Mouse (Mus musculus): Measurements from ENCODE around the gene Cadm1. TPM values are rescaled to one million over a fixed set of nuclear protein-coding genes. Genes with fewer than 3 reads are reported as not detected.

Gene Cadm1
- polyA plus RNA-seq, 1 experiment from 2014 or later, result 101 TPM

- DNase-seq (ENCODE audit: extremely low spot score, low spot score), result no peak
- Histone ChIP-seq H3K4me1 (peaks cover 33% of the 10 kb centered on the region), H3K27ac (no peak overlapping the region), H3K36me3 (replicated peaks) (0 out of 2 replicates have a peak, but pooled peaks cover 2% of the 10 kb centered on the region), H3K27me3 (ENCODE audit: poor library complexity, severe bottlenecking) (no peaks in the 10 kb centered on the region), H3K9me3 (no peaks in the 10 kb centered on the region), H3K4me3 (no peak overlapping the region)
- 89% methylated on average over 3 of the region's 3 CpGs for WGBS
Measured at GRCm38 (mm10) chr9:47741751-47742150, 211.8 kb downstream of the Cadm1 start.

- H3K27me3 ChIP-seq (ENCODE audit: poor library complexity, severe bottlenecking), result no peaks in the 10 kb centered on the region
- H3K27ac ChIP-seq, result no peak overlapping the region
- 0 out of 2 replicates have a peak, but pooled peaks cover 2% of the 10 kb centered on the region for H3K36me3 ChIP-seq (replicated peaks)
- WGBS, result 87% methylated on average over 3 of the region's 3 CpGs
- no peak for DNase-seq (ENCODE audit: extremely low spot score, low spot score)
- H3K4me3 ChIP-seq, result no peak overlapping the region
- peaks cover 13% of the 10 kb centered on the region for H3K4me1 ChIP-seq
- H3K9me3 ChIP-seq, result no peaks in the 10 kb centered on the region
Measured at GRCm38 (mm10) chr9:47744916-47745315, 214.9 kb downstream of the Cadm1 start.

DNA sequence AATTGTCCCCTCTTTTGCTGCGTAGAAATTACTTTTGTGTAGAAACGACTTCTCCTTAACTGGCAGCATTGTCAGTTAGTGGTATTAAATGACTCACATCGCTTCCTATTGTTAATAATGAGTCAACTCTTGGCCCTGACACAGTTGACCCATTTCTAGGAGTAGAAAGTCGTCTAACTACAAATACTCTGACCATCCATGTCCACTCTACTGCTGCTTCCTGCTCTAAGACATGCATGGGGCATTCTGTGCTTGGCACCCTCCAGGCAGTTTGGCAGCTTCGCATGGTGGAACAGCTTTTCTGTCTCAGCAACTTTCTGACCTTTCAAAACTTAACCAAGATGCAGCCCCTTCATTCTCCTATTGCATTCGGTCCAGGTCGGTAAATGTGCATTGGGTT is 215.7 kb downstream of the Cadm1 start:
- 87% methylated on average over 7 of the region's 7 CpGs for WGBS
- H3K36me3 ChIP-seq (replicated peaks), result 0 out of 2 replicates have a peak, but pooled peaks cover 2% of the 10 kb centered on the region
- H3K27me3 ChIP-seq (ENCODE audit: poor library complexity, severe bottlenecking), result no peaks in the 10 kb centered on the region
- H3K4me1 ChIP-seq, result peaks cover 7% of the 10 kb centered on the region
- no peak overlapping the region for H3K27ac ChIP-seq
- no peak for DNase-seq (ENCODE audit: extremely low spot score, low spot score)
- no peak overlapping the region for H3K4me3 ChIP-seq
- no peaks in the 10 kb centered on the region for H3K9me3 ChIP-seq

DNA sequence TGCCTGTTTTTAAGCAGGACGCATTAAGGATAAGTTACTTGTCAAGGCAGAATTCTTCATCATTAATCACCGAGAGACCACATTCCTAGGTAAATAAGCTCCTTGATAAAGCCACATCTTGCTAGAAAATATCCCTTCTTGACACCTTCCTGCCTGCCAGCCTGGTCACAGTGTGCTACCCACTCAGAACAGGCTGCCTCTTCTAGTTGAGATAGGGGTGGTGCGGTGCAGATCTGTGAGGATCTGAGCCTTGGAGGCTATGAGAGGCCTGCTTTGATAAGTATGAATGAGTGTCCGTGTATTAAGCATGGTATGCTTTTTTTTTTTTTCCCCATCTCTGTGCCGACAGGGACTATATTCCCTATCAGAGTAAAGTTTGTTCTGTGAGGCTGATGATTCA is 219.2 kb downstream of the Cadm1 start:
- Histone ChIP-seq H3K27ac (no peak overlapping the region), H3K27me3 (ENCODE audit: poor library complexity, severe bottlenecking) (no peaks in the 10 kb centered on the region), H3K9me3 (no peaks in the 10 kb centered on the region), H3K36me3 (replicated peaks) (0 out of 2 replicates have a peak, but pooled peaks cover 2% of the 10 kb centered on the region), H3K4me1 (peaks cover 27% of the 10 kb centered on the region), H3K4me3 (no peak overlapping the region)
- DNase-seq (ENCODE audit: extremely low spot score, low spot score), result no peak
- WGBS, result 95% methylated on average over 5 of the region's 5 CpGs

GRCm38 (mm10) chr9:47752516-47752915 is 222.5 kb downstream of the Cadm1 start:
- 62% methylated on average over 5 of the region's 5 CpGs for WGBS
- no peaks in the 10 kb centered on the region for H3K27me3 ChIP-seq (ENCODE audit: poor library complexity, severe bottlenecking)
- H3K27ac ChIP-seq, result no peak overlapping the region
- H3K9me3 ChIP-seq, result no peaks in the 10 kb centered on the region
- no peak for DNase-seq (ENCODE audit: extremely low spot score, low spot score)
- H3K36me3 ChIP-seq (replicated peaks), result no peaks in the 10 kb centered on the region
- H3K4me3 ChIP-seq, result no peak overlapping the region
- H3K4me1 ChIP-seq, result peaks cover 46% of the 10 kb centered on the region

DNA sequence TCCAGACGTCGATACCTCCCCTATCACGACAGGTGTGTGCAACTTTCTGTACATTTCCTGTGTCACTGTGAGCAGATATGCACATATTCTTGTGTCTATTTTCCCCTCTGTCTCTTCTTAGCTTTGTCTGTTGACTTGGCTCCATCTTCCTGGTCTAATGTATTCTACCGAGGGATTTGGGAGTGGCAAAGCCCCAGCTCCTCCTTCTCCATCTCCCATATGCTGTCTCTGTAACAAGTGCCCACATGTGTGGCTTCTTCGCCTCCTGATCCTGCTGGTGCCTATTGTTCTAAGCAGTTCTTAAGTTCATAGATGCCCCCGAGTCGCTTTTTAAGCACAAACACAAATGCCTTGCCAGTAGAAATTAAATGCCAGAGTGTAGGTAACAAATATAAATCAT is 223.2 kb downstream of the Cadm1 start:
- Histone ChIP-seq H3K27me3 (ENCODE audit: poor library complexity, severe bottlenecking) (no peaks in the 10 kb centered on the region), H3K4me1 (peaks cover 48% of the 10 kb centered on the region), H3K36me3 (replicated peaks) (no peaks in the 10 kb centered on the region), H3K27ac (no peak overlapping the region), H3K9me3 (no peaks in the 10 kb centered on the region), H3K4me3 (no peak overlapping the region)
- DNase-seq (ENCODE audit: extremely low spot score, low spot score), result no peak
- WGBS, result 85% methylated on average over 7 of the region's 7 CpGs

- Histone ChIP-seq H3K27me3 (ENCODE audit: poor library complexity, severe bottlenecking) (no peaks in the 10 kb centered on the region), H3K4me3 (no peak overlapping the region), H3K9me3 (no peaks in the 10 kb centered on the region), H3K4me1 (peaks cover 59% of the 10 kb centered on the region), H3K36me3 (replicated peaks) (no peaks in the 10 kb centered on the region), H3K27ac (no peak overlapping the region)
- DNase-seq (ENCODE audit: extremely low spot score, low spot score), result no peak
- WGBS, result 55% methylated on average over 12 of the region's 12 CpGs
Measured at GRCm38 (mm10) chr9:47755119-47755518, 225.1 kb downstream of the Cadm1 start.

GRCm38 (mm10) chr9:47757798-47758197 is 227.8 kb downstream of the Cadm1 start:
- no peaks in the 10 kb centered on the region for H3K9me3 ChIP-seq
- no peak overlapping the region for H3K4me3 ChIP-seq
- H3K36me3 ChIP-seq (replicated peaks), result no peaks in the 10 kb centered on the region
- WGBS, result 94% methylated on average over 2 of the region's 2 CpGs
- peaks cover 62% of the 10 kb centered on the region for H3K4me1 ChIP-seq
- no peak for DNase-seq (ENCODE audit: extremely low spot score, low spot score)
- no peaks in the 10 kb centered on the region for H3K27me3 ChIP-seq (ENCODE audit: poor library complexity, severe bottlenecking)
- no peak overlapping the region for H3K27ac ChIP-seq

GRCm38 (mm10) chr9:47758320-47758719 is 228.3 kb downstream of the Cadm1 start:
- no peak for DNase-seq (ENCODE audit: extremely low spot score, low spot score)
- Histone ChIP-seq H3K4me1 (peaks cover 56% of the 10 kb centered on the region), H3K27me3 (ENCODE audit: poor library complexity, severe bottlenecking) (no peaks in the 10 kb centered on the region), H3K36me3 (replicated peaks) (no peaks in the 10 kb centered on the region), H3K27ac (no peak overlapping the region), H3K4me3 (no peak overlapping the region), H3K9me3 (no peaks in the 10 kb centered on the region)
- 88% methylated on average over 3 of the region's 3 CpGs for WGBS

- no peaks in the 10 kb centered on the region for H3K9me3 ChIP-seq
- H3K4me3 ChIP-seq, result no peak overlapping the region
- no peaks in the 10 kb centered on the region for H3K36me3 ChIP-seq (replicated peaks)
- H3K27ac ChIP-seq, result no peak overlapping the region
- no peaks in the 10 kb centered on the region for H3K27me3 ChIP-seq (ENCODE audit: poor library complexity, severe bottlenecking)
- no peak for DNase-seq (ENCODE audit: extremely low spot score, low spot score)
- H3K4me1 ChIP-seq, result peaks cover 45% of the 10 kb centered on the region
- 81% methylated on average over 7 of the region's 7 CpGs for WGBS
Measured at GRCm38 (mm10) chr9:47759807-47760206, 229.8 kb downstream of the Cadm1 start.

- H3K36me3 ChIP-seq (replicated peaks), result no peaks in the 10 kb centered on the region
- H3K27me3 ChIP-seq (ENCODE audit: poor library complexity, severe bottlenecking), result no peaks in the 10 kb centered on the region
- DNase-seq (ENCODE audit: extremely low spot score, low spot score), result no peak
- 77% methylated on average over 5 of the region's 5 CpGs for WGBS
- H3K4me3 ChIP-seq, result no peak overlapping the region
- H3K4me1 ChIP-seq, result peaks cover 38% of the 10 kb centered on the region
- no peaks in the 10 kb centered on the region for H3K9me3 ChIP-seq
- H3K27ac ChIP-seq, result no peak overlapping the region
Measured at GRCm38 (mm10) chr9:47761601-47762000, 231.6 kb downstream of the Cadm1 start.

- Histone ChIP-seq H3K36me3 (replicated peaks) (no peaks in the 10 kb centered on the region), H3K27me3 (ENCODE audit: poor library complexity, severe bottlenecking) (no peaks in the 10 kb centered on the region), H3K27ac (no peak overlapping the region), H3K4me3 (no peak overlapping the region), H3K4me1 (peaks cover 31% of the 10 kb centered on the region), H3K9me3 (no peaks in the 10 kb centered on the region)
- 91% methylated on average over 5 of the region's 5 CpGs for WGBS
- no peak for DNase-seq (ENCODE audit: extremely low spot score, low spot score)
Measured at GRCm38 (mm10) chr9:47762913-47763312, 232.9 kb downstream of the Cadm1 start.

GRCm38 (mm10) chr9:47764920-47765319 is 234.9 kb downstream of the Cadm1 start:
- no peak for DNase-seq (ENCODE audit: extremely low spot score, low spot score)
- no peaks in the 10 kb centered on the region for H3K9me3 ChIP-seq
- 85% methylated on average over 5 of the region's 5 CpGs for WGBS

DNA sequence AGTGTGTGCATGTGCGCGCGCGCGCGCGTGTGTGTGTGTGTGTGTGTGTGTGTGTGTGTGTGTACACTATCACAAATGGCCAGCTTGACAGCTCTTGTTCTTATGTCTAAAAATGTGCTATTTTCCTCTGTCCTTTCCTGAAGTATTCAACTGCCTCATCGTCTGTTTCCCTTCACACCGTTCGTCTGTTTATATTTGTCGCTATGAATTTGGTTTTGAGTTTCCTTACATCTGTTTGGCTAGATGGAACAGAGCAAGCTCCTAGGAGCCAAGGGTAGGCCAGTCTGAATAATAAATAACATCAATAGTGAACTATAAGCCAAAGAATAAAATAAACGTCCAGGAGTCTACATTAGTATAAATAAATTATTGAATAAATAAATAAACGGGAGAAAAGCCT is 235.3 kb downstream of the Cadm1 start:
- no peak overlapping the region for H3K4me3 ChIP-seq
- no peaks in the 10 kb centered on the region for H3K9me3 ChIP-seq
- H3K36me3 ChIP-seq (replicated peaks), result no peaks in the 10 kb centered on the region
- peaks cover 20% of the 10 kb centered on the region for H3K4me1 ChIP-seq
- no peak overlapping the region for H3K27ac ChIP-seq
- no peak for DNase-seq (ENCODE audit: extremely low spot score, low spot score)
- no peaks in the 10 kb centered on the region for H3K27me3 ChIP-seq (ENCODE audit: poor library complexity, severe bottlenecking)
- 93% methylated on average over 13 of the region's 13 CpGs for WGBS

More at GRCm38 (mm10) chr9:47764920-47765319, 234.9 kb downstream of the Cadm1 start:
- no peaks in the 10 kb centered on the region for H3K27me3 ChIP-seq (ENCODE audit: poor library complexity, severe bottlenecking)
- H3K27ac ChIP-seq, result no peak overlapping the region
- peaks cover 22% of the 10 kb centered on the region for H3K4me1 ChIP-seq
- H3K4me3 ChIP-seq, result no peak overlapping the region
- no peaks in the 10 kb centered on the region for H3K36me3 ChIP-seq (replicated peaks)
